Mouse (Mus musculus): ENCODE measurements around the gene Olfr1177-ps.
A peak's percentile ranks its signal among the peaks of the same experiment; 100 is the strongest.

Olfr1177-ps gene

GRCm38 (mm10) chr2:88346392-88346791 is at the start of gene Olfr1177-ps:
Olfr1177-ps (minus strand) TSS chr2:88346492.
- no peak for DNase-seq

- no peak for DNase-seq
Measured at GRCm38 (mm10) chr2:88386762-88387161, 40.5 kb upstream of the Olfr1177-ps start, which contains the start of gene Olfr1178. Olfr1178 (plus strand) TSS chr2:88387062.

GRCm38 (mm10) chr2:88356304-88356703 is 10.0 kb upstream of the Olfr1177-ps start:
- DNase-seq: peak; percentile 56

- DNase-seq: no peak
Measured at GRCm38 (mm10) chr2:88336421-88336820, 9.9 kb downstream of the Olfr1177-ps start, which contains the start of gene Olfr1176. Olfr1176 (plus strand) TSS chr2:88336721.

GRCm38 (mm10) chr2:88327115-88327514 is 19.2 kb downstream of the Olfr1177-ps start, which contains the start of gene Olfr1175-ps:
Olfr1175-ps (minus strand) TSS chr2:88327215.
- DNase-seq: no peak

- no peak for DNase-seq
Measured at GRCm38 (mm10) chr2:88315035-88315434, 31.3 kb downstream of the Olfr1177-ps start, which contains the start of gene Olfr1174-ps. Olfr1174-ps (minus strand) TSS chr2:88315135.

Measured in retina, postnatal 1 day (tissue).